Mouse (Mus musculus): Measurements from ENCODE around the gene Bglap2. TPM values are rescaled to one million over a fixed set of nuclear protein-coding genes. Genes with fewer than 3 reads are reported as not detected.

Bglap2 gene
- polyA plus RNA-seq (2015; fragmentation: Nextera tagmentation; extraction: Ambion mirVana) = 4.9 and 8.9 TPM in 2 replicates

DNA sequence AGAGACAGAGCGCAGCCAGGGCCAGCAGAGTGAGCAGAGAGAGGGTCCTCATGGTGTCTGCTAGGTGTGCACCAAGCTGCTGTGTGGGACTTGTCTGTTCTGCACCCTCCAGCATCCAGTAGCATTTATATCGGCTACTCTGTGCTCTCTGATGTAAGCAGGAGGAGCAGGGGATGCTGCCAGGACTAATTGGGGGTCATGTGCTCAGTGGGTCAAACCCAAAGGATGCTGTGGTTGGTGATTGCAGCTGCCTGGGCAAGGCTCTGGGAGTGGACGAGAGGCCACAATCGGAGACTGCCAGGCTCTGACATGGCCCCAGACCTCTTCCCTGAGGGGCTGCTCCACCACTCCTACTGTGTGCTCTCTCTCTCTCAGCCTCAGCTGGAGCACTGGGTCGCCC, at the start of gene Bglap2:
TSS of gene Bglap2 (minus strand) at position 101 of the 400 bp plus-strand sequence.

DNA sequence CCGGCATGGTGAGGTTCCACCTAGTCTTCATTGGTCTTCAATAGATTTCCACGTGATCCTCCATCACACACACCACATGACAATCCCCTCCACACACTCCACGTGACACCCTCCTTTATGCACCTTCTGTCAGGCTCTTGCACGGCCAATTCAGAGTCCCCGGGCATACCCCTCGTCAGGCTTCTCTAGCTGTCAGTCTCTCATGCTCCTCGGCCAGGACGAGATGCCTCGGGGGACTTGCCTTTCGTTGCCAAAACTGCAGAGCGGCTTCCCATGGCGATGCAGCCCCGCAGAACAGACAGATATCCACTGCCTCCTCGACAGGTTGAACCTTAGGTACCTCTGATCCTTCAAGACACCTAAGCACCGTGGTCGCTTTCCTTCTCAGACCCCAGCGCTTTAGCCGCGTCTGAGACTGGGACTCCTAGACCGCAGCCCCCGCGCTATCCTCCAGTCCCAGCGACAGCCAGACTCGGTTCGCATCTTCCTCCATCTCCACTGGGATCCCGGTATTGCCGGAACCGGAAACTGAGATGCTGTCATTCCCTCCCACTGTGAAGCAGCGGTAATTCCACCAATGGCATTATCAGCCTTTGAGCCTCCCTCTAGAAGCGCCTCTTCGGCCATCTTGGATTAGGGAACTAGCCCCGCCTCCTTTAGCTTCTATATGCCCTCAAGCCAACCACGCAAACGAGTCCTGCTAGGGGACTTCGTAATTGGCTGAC, 46.3 kb upstream of the Bglap2 start, which contains the start of gene Slc25a44:
TSS of gene Slc25a44 (minus strand) at position 535 of the 725 bp plus-strand sequence.

DNA sequence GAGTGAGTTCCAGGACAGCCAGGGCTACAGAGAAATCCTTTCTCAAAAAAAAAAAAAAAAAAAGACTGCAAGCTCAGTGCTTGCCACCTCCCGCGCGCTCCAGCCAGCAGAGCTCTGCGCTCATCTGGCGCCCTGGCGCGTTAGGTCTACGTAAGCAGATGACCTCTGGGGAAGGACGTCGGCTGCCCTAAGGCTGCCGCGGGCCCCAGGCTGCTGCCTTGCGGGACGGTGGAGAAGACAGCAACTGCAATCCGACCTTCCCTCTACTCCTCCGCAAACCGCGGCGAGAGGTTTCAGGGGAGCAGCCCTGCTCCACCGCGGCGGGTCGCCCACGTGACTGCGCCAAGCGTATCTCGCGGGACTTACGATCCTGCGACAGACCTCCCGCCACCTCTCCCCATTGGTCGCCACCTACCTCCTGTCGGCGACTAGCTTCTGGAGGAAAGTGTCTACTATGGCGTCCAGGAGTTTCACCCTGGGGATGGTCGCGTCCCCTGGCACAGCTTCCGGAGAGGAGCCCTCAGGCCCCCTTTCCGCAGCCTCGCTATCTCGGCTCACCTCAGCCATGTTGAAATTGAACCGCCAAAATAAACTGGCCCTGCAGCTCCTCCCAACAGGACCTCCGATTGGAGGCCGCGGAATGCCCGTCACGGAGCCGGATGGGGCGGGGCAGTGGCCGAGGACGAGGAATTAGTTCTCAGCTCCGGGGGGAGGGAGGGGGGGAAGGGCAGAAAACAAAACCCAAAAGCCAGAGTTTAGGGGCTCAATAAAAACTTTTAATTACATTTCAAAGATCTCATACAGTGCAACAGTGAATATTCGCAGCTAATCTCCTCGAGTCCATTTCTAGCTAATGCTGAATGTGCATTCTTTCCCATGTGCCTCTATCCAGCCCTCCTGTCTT, 31.5 kb upstream of the Bglap2 start, which contains the start of gene Pmf1:
TSS of gene Pmf1 (minus strand) at position 591 of the 904 bp plus-strand sequence.

DNA sequence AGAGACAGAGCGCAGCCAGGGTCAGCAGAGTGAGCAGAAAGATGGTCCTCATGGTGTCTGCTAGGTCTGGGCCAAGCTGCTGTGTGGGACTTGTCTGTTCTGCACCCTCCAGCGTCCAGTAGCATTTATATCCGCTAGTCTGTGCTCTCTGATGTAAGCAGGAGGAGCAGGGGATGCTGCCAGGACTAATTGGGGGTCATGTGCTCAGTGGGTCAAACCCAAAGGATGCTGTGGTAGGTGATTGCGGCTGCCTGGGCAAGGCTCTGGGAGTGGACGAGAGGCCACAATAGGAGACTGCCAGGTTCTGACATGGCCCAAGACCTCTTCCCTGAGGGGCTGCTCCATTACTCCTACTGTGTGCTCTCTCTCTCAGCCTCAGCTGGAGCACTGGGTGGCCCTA, 5.9 kb upstream of the Bglap2 start, which contains the start of gene Bglap:
TSS of gene Bglap (minus strand) at position 101 of the 400 bp plus-strand sequence.

DNA sequence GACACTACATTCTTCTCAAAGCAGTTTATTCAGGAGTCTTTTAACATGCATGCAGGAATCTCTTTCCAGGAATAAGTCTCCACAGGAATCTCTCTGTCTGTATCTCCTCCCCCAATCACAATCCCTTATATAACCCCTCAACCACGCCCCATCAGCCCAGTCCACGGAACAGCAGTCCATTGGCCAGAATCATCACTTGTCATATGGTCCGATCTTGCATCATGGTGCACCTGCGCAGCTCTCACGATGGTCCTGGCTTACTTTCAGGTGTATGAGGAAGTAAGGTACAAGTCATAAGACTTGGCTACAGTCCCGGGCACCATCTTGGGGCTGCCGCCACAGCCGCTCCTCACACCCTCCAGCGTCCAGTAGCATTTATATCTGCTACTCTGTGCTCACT, 5.9 kb downstream of the Bglap2 start, which contains the start of gene Bglap3:
TSS of gene Bglap3 (minus strand) at position 101 of the 400 bp plus-strand sequence.

DNA sequence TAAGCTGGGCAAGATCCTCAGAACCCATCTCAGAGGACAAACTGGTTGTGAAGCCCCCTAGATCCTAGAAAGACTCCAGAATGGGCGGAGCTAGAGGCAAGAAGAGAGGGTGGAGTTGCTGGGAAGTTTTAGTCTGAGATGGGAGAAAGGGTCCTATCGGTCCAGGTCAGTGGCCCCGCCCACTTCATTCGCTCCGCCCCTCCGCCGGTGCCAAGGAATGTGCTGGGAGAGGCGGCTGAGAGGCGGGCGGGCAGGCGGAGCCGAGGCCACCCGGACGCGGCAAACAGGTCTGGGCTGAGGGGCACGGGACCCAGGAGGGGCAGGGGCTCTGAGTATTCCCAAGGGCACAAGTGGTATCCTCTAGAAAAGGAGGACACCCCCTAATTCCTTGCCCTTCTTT, 14.2 kb downstream of the Bglap2 start, which contains the start of gene Paqr6:
TSS of gene Paqr6 (plus strand) at position 248 of the 400 bp plus-strand sequence.

DNA sequence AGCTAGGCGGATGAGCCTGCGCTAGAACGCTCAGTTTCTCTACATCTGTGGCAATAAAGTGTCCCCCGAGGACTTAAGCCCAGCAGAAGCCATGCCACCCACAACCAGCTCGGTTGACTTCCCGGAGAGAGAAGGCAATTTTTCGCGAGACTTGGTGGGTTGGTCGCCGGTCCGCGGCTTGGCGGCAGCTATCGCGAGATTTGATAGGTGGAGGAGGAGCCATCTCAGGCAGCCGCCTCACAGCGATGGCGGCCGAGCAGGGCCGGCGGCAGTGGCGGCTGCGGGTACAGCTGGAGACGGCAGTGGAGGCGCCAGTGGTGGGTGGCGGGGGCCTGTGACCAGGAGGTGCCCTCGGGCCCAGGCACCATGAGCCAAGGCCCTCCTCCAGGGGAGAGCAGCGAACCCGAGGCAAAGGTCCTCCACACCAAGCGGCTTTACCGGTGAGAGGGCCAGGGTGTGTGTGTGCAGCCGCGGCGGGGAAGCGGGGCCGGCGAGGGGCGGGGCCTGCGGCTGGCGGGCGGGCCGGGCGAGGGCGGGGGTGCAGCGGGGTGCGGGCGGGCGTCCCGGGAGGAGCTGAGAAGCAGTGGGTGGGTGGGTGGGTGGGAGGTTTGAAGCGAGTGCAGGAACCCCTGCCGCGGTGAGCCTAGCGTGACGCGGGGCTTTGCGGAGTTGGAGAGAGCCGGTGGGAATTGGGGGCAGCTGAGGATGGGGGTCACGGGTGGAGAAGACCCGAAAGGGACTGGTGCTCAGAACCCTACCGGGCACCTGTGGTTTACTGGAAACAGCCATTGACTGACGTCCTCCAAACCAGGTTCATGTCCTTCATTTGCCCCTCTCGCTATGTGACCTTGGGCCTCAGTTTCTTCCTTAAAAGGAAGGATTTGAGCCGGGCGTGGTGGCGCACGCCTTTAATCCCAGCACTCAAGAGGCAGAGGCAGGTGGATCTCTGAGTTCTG, 42.2 kb downstream of the Bglap2 start, which contains the start of the genes Tmem79 and Smg5:
TSS of gene Tmem79 (minus strand) at position 91 of the 956 bp plus-strand sequence.
TSS of gene Smg5 (plus strand) at position 203 of the 956 bp plus-strand sequence.

Other genes starting within 250 kb of the Bglap2 start
- gene Mef2d, start 236.3 kb downstream of the Bglap2 start, polyA plus RNA-seq (2015; fragmentation: Nextera tagmentation; extraction: Ambion mirVana) = 15.1 and 16.4 TPM in 2 replicates
- gene Rhbg, start 124.0 kb downstream of the Bglap2 start, polyA plus RNA-seq (2015; fragmentation: Nextera tagmentation; extraction: Ambion mirVana) = 1.3 and 2.0 TPM in 2 replicates
- 0.20 and 0.99 TPM in 2 replicates for gene Gm38392, start 91.5 kb downstream of the Bglap2 start, polyA plus RNA-seq (2015; fragmentation: Nextera tagmentation; extraction: Ambion mirVana)
- 9.2 and 10.0 TPM in 2 replicates for gene Tsacc, start 81.7 kb downstream of the Bglap2 start, polyA plus RNA-seq (2015; fragmentation: Nextera tagmentation; extraction: Ambion mirVana)
- 308 and 322 TPM in 2 replicates for gene Cct3, start 81.6 kb downstream of the Bglap2 start, polyA plus RNA-seq (2015; fragmentation: Nextera tagmentation; extraction: Ambion mirVana)
- gene Glmp, start 53.7 kb downstream of the Bglap2 start, polyA plus RNA-seq (2015; fragmentation: Nextera tagmentation; extraction: Ambion mirVana) = 157 and 169 TPM in 2 replicates
- 29.9 and 30.1 TPM in 2 replicates for gene Tmem79, start 42.6 kb downstream of the Bglap2 start, polyA plus RNA-seq (2015; fragmentation: Nextera tagmentation; extraction: Ambion mirVana)
- gene Smg5, start 42.4 kb downstream of the Bglap2 start, polyA plus RNA-seq (2015; fragmentation: Nextera tagmentation; extraction: Ambion mirVana) = 25.6 and 28.1 TPM in 2 replicates
- gene Paqr6, start 14.1 kb downstream of the Bglap2 start, polyA plus RNA-seq (2015; fragmentation: Nextera tagmentation; extraction: Ambion mirVana) = 45.2 and 47.2 TPM in 2 replicates
- gene Bglap3, start 6.0 kb downstream of the Bglap2 start, polyA plus RNA-seq (2015; fragmentation: Nextera tagmentation; extraction: Ambion mirVana) = 1.2 and 1.5 TPM in 2 replicates
- gene Bglap, start 5.8 kb upstream of the Bglap2 start, polyA plus RNA-seq (2015; fragmentation: Nextera tagmentation; extraction: Ambion mirVana) = 0.49 TPM in 1 of 2 replicates, not detected in the other
- gene Pmf1, start 31.6 kb upstream of the Bglap2 start, polyA plus RNA-seq (2015; fragmentation: Nextera tagmentation; extraction: Ambion mirVana) = 45.0 and 46.8 TPM in 2 replicates
- gene Slc25a44, start 46.4 kb upstream of the Bglap2 start, polyA plus RNA-seq (2015; fragmentation: Nextera tagmentation; extraction: Ambion mirVana) = 10.1 TPM in 2 replicates
- gene Sema4a, start 82.5 kb upstream of the Bglap2 start, polyA plus RNA-seq (2015; fragmentation: Nextera tagmentation; extraction: Ambion mirVana) = 17.7 and 20.0 TPM in 2 replicates
- 294 and 327 TPM in 2 replicates for gene Lmna, start 131.3 kb upstream of the Bglap2 start, polyA plus RNA-seq (2015; fragmentation: Nextera tagmentation; extraction: Ambion mirVana)
- gene Mex3a, start 153.7 kb upstream of the Bglap2 start, polyA plus RNA-seq (2015; fragmentation: Nextera tagmentation; extraction: Ambion mirVana) = 2.1 TPM in 2 replicates
- gene Rab25, start 169.6 kb upstream of the Bglap2 start, polyA plus RNA-seq (2015; fragmentation: Nextera tagmentation; extraction: Ambion mirVana) = 90.9 and 91.9 TPM in 2 replicates
- 127 and 138 TPM in 2 replicates for gene Lamtor2, start 174.4 kb upstream of the Bglap2 start, polyA plus RNA-seq (2015; fragmentation: Nextera tagmentation; extraction: Ambion mirVana)
- gene Ubqln4, start 175.1 kb upstream of the Bglap2 start, polyA plus RNA-seq (2015; fragmentation: Nextera tagmentation; extraction: Ambion mirVana) = 14.4 and 16.4 TPM in 2 replicates
- gene Ssr2, start 197.2 kb upstream of the Bglap2 start, polyA plus RNA-seq (2015; fragmentation: Nextera tagmentation; extraction: Ambion mirVana) = 191 and 192 TPM in 2 replicates
- 30.4 and 30.5 TPM in 2 replicates for gene Arhgef2, start 227.3 kb upstream of the Bglap2 start, polyA plus RNA-seq (2015; fragmentation: Nextera tagmentation; extraction: Ambion mirVana)